Mouse (Mus musculus): ENCODE results near the gene Clec2l.

Gene Clec2l

DNA sequence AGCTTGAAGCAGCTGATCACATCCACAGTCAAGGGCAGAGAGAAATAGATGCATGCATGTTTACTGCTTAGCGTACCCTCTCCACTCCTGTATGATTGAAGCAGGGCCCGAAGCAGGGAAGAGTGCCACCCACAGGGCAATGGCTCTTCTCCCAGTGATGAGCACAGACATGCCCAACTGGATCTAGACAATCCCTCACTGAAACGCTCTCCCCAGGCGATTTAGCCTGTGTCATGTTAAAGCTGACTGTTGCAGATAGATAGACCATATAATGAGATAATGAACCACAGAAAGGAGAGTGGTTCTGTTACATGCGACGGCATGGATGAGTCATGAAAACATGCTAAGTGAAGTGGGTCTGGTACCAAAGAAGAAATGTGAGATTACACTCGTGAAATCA lies 8.4 kb downstream of the Clec2l start:
- DNase-seq, result no peak

- DNase-seq, result no peak
These were observed 9.1 kb downstream of the Clec2l start for GRCm38 (mm10) chr6:38672011-38672410.

DNA sequence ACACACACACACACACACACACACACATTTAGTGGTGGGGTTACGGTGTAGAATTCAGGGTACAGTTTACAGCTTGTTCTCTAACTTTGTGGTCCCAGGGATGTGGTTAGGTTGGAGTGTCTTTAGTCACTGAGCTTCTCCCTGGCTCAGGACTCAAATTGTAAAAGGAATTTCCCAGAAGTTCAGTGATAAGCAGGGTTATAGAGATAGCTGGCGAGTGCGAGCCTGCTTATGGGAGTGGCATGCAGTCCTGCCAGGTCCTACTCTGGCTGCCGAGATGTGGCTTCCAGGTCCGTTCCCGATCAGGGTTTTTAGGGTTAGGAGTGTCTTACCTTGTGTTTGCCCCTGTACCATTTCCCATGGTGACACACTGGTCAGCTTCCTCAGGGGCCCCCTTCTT lies 13.3 kb downstream of the Clec2l start:
- no peak for DNase-seq

DNA sequence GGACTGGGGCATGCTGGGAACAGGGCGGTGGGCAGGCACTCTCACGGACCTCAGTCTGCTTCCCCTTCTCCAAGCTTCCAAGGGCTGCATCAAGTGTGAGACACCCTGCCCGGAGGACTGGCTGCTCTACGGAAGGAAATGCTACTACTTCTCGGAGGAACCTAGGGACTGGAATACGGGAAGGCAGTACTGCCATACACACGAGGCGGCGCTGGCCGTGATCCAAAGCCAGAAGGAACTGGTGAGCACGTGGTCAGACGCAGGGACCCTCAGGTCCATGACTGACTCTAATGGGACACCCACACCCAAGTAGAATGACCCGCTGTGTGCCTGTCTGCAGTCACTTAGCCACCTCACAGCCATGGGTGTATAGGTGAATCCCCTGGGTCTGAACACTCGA lies 13.9 kb downstream of the Clec2l start:
- no peak for DNase-seq

DNA sequence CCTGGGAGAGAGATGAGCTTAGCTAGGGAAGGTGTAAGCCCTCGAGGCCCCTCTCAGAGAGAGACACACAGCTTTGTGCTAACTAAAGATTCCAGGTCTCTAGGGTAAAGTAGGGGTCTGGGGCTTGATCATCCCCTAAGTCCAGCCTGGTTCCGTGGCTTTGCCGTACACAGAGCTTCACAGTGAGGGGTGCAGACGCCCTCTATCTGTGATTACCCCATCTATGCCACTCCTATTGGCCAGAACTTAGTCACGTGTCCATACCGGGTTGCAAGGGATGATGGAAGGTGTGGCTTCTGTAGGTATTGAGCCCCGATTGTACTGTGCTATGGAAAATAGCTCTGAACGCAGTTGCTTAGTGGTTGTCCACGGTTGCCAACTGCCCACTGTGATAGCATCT lies 14.8 kb downstream of the Clec2l start:
- DNase-seq, result no peak

DNA sequence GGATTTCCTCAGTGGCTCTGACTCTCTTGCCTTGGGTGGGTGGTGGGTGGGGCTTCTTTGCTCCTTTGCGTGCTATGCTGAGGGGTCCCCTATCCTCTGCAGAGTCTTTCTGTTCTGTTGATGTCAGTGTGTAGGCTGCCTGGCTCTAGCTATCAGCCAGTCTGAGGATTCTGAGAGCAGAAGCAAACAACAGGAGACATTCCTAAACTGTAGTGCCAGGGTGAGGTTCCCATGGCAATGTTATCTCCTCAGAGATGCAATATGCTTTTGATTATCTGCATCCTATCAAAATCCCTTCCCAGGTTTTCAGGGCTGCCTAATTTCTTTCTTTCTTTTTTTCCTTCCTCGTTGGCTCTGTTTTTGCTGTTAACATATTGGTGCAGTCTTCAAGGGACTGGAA lies 19.7 kb downstream of the Clec2l start:
- no peak for DNase-seq

DNA sequence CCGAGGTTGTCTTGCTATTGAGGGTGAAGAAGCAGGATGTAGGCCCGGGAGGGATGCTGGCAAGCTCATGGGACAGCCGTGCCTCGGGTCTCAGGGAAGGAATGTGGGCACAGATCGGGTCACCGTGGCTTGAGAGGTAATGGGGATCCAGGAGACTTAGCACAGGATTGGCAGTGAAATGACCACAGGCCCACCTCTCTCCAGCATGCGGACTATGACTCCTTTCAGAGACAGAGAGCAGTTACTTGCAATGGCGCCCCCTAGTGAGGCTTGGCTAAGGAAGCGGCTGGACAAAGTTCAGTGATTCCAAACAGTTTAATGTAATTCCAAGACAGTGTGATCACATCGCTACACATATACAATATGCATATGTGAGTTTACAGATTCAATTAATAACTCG lies 24.3 kb downstream of the Clec2l start:
- DNase-seq, result peak in 1 of 2 experiments; percentile 35

DNA sequence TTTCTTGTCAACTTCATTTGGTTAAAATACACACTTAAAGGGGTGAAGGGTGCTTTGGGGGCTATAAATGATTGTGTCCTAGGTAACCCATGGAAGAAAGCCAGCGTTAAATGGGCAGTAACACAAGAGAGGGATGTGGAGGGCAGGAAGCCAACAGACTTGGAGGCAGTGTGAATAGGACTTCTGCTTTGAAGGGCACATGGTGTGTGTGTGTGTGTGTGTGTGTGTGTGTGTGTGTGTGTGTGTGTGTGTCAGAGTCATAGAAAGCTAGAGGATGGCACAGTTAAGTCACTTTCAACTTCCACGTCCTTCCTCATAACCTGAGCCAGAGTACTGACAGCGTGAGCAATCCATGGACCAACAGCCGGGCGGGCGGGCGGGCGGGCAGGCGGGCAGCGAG lies 26.0 kb downstream of the Clec2l start:
- no peak for DNase-seq

- DNase-seq, result no peak
These were observed 27.7 kb downstream of the Clec2l start for GRCm38 (mm10) chr6:38690615-38691014.

DNA sequence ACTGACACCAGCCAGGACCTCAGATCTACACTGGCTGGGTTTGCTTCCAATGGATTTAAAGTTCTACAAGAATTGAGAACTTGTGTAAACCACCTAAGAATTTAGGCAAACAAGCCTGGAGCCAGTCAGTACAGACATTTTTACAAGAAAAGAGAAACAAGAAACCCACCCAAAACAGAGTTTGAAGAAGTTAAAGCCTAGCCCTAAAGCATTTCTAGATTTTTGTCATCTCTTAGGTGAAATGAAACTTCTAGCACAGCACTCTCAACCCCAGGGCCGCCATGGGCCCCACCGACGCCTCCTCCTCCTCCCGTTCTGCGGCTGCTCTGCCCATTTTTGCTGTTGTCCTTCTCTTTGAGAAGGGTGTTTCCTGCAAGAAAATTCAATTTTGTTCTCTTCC lies 28.2 kb downstream of the Clec2l start:
- no peak for DNase-seq

- no peak for DNase-seq
These were observed 29.7 kb downstream of the Clec2l start for GRCm38 (mm10) chr6:38692556-38692955.

DNA sequence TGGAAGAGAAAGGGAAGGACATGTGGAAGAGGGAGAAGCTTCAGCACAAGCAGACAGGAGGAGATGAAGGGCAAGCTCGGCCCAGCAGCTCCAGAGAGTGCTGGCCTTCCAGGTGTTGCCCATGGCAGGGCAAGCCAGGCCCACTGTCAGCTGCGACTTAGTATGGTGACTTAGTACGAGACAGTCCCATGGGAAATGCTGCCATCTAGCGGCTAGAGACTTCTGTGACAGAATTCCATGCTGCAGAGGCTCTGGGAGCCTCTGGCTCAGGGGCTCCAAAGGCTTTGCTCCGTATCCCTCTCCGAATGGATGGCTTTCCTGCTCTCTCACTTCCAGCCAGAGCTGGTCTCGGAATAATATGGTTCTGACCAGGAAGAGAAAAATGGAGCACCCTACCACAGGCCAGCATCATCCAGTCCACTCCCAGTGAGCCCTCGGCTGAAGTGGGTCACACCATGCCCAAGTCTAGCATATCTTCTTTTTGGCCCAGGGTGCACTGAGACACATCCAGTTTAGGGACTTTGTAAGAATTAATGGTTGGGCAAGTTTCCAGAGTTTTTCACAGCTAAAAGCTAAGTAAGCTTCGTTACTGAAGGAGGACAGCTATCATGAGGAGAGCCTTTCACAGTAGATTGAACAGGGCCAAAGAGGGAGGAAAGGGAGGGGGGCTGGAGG lies 32.6 kb downstream of the Clec2l start:
- peak; percentile 35 to 70 for DNase-seq

GRCm38 (mm10) chr6:38696570-38696969 lies 33.7 kb downstream of the Clec2l start:
- DNase-seq, result no peak

DNA sequence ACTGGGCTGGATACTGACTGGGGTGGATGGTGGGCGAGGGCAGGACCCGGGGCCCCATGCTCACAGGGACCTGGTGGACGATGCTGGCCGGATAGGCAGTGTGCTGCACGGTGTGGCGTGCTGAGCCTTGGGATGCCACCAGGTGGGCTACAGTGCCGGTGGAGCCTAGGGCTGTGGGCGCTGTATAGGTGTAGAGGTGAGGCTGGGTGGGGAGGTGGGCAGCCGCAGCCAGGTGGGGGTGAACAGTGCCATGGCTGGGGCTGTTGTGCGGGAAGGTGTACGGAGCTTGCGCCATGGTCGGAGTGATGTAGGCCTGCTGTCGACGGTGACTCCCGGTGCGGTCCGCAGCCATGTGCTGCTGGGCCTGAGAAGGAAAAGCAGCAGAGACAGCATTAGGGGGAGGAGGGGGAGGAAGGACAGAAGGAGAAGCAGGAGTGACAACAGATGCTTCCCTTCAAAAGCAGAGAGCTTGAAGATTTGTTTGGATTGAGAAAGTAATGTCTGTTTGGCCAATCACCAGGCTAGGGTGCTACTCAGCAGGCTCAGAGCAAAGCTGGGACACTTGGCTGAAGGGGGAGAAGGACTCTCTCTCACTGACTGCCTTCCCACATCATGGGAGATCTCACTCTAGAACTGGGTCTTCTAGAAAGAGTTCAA lies 35.5 kb downstream of the Clec2l start:
- DNase-seq, result no peak

GRCm38 (mm10) chr6:38701421-38701820 lies 38.6 kb downstream of the Clec2l start:
- DNase-seq, result no peak

DNA sequence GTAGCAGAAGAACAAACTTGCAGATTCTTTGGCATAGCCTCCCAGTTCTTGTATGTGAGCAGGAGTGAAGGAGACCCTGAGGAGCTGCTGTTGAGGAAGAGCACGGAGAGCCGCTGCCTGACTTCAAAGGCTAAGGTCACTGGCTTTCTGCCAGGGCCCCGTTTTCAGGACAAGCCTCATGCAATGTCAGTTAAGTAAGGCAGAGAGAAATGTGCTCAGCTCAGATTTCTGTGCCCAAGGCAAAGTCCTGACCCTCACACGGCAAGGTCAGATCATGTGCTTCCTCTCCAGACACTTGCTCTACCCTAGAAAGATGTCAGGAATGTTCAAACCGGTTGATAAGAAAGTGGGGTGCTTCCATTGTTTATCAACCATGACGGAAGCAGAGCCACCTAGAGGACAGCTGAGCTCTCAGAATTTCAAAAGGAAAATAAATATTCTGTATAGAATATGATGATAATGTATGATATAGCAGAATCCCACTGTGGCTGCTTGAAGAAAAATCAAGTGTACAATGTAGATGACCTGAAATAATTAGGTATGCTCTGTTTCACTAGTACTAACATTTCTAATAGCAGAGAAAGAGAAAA lies 40.0 kb downstream of the Clec2l start:
- no peak for DNase-seq

GRCm38 (mm10) chr6:38703526-38703925 lies 40.7 kb downstream of the Clec2l start:
- no peak for DNase-seq

DNA sequence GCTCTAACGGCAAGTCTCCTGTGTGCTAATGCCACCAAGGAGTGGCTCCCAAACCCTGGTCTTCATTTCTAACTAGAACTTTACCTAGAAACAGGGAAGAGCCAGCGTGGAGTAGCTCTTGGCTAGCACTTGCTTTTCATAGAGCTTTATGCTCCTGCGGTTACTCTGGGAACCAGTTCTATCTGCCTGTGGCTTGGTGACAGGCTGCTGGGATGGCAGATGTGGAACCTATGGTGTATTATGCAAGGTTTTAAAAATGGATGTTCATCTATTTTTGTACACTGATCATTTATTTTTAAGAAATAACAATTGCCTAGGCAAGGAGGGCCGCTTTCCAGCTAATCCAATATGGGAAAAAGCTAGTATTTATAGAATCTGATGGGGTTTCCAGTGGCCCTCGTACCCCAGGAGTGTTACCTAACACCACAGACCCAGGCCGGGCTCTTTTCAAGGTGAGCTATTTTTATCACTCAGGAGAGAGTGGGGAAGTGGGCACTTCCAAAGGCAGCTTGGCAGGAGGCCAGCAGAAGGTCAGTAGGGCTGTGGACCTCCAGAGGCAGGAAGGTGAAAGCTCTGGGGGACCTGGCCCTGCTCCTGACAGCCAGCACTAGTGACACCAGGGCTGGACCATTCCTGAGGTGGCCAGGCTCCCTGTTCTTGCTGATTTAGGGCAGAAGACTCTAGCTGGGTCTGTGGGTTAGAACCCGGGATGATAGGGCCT lies 41.6 kb downstream of the Clec2l start:
- no peak for DNase-seq

GRCm38 (mm10) chr6:38710449-38710848 lies 47.6 kb downstream of the Clec2l start:
- no peak for DNase-seq

- DNase-seq, result no peak
These were observed 51.4 kb downstream of the Clec2l start for GRCm38 (mm10) chr6:38713957-38714898.

GRCm38 (mm10) chr6:38715881-38716280 lies 53.0 kb downstream of the Clec2l start:
- DNase-seq, result no peak

DNA sequence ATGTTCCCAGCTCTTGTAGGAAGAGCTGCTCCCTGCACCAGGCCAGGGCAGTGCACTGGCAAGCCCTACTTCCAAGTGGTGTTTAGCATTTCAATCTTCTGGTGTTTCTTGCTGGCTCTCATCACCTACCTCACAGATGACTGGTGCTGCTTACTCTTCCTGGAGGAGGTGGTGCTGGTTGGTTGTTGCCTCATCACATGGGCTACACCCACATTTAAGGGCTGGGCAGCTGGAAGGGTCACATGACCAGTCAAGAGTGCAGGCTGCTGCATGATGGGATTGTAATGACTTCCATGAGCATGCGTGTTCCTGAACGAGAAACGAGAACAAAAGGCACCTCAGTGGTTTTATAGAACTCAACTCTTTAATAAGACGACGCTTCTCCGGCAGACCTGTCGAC lies 55.8 kb downstream of the Clec2l start:
- no peak for DNase-seq

GRCm38 (mm10) chr6:38719229-38719628 lies 56.4 kb downstream of the Clec2l start:
- DNase-seq, result no peak

Measured in spleen, adult 18-20 months (tissue).